Mouse (Mus musculus) embryo, embryonic 11.5 days (tissue): Measurements from ENCODE around the gene Cited4.

Source experiments
- DNase-seq: peaks from one replicate; pipeline ENCODE4 v3.0.0-alpha.2; 2012; ENCODE audit warnings: low read depth, low spot score

Cited4 gene

GRCm38 (mm10) chr4:120675640-120676039, 9.3 kb downstream of the Cited4 start:
- no peak for DNase-seq

- DNase-seq, result no peak
Measured at GRCm38 (mm10) chr4:120680953-120681352, 14.6 kb downstream of the Cited4 start.

GRCm38 (mm10) chr4:120682168-120682567, 15.8 kb downstream of the Cited4 start:
- no peak for DNase-seq

GRCm38 (mm10) chr4:120683278-120683997, 17.1 kb downstream of the Cited4 start:
- no peak for DNase-seq

- no peak for DNase-seq
Measured at GRCm38 (mm10) chr4:120687282-120687681, 20.9 kb downstream of the Cited4 start.

GRCm38 (mm10) chr4:120689317-120689716, 22.9 kb downstream of the Cited4 start:
- no peak for DNase-seq

GRCm38 (mm10) chr4:120692717-120693116, 26.3 kb downstream of the Cited4 start:
- DNase-seq, result no peak

GRCm38 (mm10) chr4:120697353-120697752, 31.0 kb downstream of the Cited4 start:
- no peak for DNase-seq

GRCm38 (mm10) chr4:120697799-120698484, 31.6 kb downstream of the Cited4 start:
- DNase-seq, result no peak

GRCm38 (mm10) chr4:120701180-120701579, 34.8 kb downstream of the Cited4 start:
- no peak for DNase-seq

- DNase-seq, result no peak
Measured at GRCm38 (mm10) chr4:120702056-120702455, 35.7 kb downstream of the Cited4 start.

- no peak for DNase-seq
Measured at GRCm38 (mm10) chr4:120702511-120702910, 36.1 kb downstream of the Cited4 start.

- no peak for DNase-seq
Measured at GRCm38 (mm10) chr4:120712236-120712635, 45.9 kb downstream of the Cited4 start.

- no peak for DNase-seq
Measured at GRCm38 (mm10) chr4:120713021-120713420, 46.6 kb downstream of the Cited4 start.

GRCm38 (mm10) chr4:120713856-120714497, 47.6 kb downstream of the Cited4 start:
- no peak for DNase-seq

- DNase-seq, result peak; percentile 55
Measured at GRCm38 (mm10) chr4:120716141-120716571, 49.8 kb downstream of the Cited4 start.

GRCm38 (mm10) chr4:120716765-120717164, 50.4 kb downstream of the Cited4 start:
- no peak for DNase-seq
